Mouse (Mus musculus): ENCODE results near the gene Dscam. TPM values are rescaled to one million over a fixed set of nuclear protein-coding genes. Genes with fewer than 3 reads are reported as not detected.

The Dscam gene
- polyA plus RNA-seq, 1 experiment: not detected

Other genes starting within 250 kb of the Dscam start
- 0.54 and 1.9 TPM in 2 replicates for gene Bace2, start 186.0 kb upstream of the Dscam start, polyA plus RNA-seq (2012; ENCODE audit: insufficient read depth, insufficient read length, missing spikeins)